Mouse (Mus musculus): ENCODE data around the gene Adam8. TPM values are rescaled to one million over a fixed set of nuclear protein-coding genes. Genes with fewer than 3 reads are reported as not detected.

Gene Adam8
- polyA plus RNA-seq, 1 experiment from 2014 or later = 5.3 TPM

DNA sequence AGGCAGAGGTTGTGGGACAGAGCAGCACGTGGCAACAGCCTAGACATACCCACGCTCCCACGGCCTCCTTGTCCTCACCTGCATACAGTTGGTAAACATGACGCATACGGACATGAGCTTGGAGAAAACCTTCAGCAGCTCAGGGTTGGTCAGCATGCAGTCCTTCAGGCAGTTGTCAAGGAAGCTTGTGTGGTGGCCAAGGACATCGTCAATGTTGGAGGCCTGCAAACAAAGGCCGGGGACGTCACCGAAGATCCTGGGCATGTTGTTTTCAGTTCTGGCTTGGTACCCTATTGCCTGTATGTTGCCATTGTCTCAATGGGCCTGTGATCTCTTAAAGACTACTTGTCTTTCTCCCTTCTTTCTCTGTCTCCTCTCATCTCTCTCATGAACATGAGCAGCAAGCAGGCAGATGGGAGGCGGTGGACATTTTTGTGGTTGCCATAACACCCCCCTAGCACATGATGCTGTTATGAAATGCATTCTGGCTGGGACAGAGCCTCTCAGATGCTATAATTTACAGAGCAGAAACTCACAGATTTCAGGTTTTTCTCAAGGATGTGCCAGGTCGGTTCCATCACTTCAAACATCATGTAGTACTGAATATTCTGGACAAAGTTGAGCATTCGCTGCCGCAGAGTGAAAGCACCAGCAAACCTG is 6.5 kb upstream of the Adam8 start:
- no peak overlapping the region for H3K4me2 ChIP-seq
- H3K27me3 ChIP-seq = no peaks in the 10 kb centered on the region
- H3K9ac ChIP-seq = no peak overlapping the region
- peaks cover 90% of the 10 kb centered on the region for H3K36me3 ChIP-seq
- 94% methylated on average over 13 of the region's 13 CpGs for WGBS
- H3K4me3 ChIP-seq = no peak overlapping the region
- ATAC-seq (ENCODE audit: low FRiP score) = no peak
- no peaks in the 10 kb centered on the region for H3K4me1 ChIP-seq (replicated peaks)
- no peak overlapping the region for H3K27ac ChIP-seq
- H3K9me3 ChIP-seq = no peaks in the 10 kb centered on the region

DNA sequence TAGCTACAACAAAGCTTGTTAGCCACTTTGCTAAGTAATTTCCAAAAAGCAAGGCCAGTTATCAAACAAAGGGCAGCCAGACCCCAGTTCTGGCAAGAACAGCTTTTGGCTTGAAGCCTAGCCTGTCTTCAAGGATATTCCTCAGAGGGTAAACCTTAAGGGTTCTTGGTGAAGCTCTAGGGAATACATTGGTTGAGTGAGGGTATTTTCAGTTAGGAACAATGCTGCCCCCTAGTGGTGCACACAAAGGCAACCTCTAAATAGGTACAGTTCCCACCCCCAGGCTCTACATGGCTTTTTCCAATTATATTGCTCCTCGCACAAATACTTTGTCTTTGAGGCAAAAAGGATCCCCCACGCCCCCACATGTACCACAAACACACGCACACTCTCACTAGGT is 2.3 kb upstream of the Adam8 start:
- Histone ChIP-seq H3K36me3 (peaks cover 60% of the 10 kb centered on the region), H3K9me3 (no peaks in the 10 kb centered on the region), H3K4me1 (replicated peaks) (no peaks in the 10 kb centered on the region), H3K4me2 (no peak overlapping the region), H3K27me3 (no peaks in the 10 kb centered on the region), H3K27ac (no peak overlapping the region), H3K4me3 (no peak overlapping the region), H3K9ac (no peak overlapping the region)
- 37% methylated on average over 3 of the region's 3 CpGs for WGBS
- no peak for ATAC-seq (ENCODE audit: low FRiP score)

DNA sequence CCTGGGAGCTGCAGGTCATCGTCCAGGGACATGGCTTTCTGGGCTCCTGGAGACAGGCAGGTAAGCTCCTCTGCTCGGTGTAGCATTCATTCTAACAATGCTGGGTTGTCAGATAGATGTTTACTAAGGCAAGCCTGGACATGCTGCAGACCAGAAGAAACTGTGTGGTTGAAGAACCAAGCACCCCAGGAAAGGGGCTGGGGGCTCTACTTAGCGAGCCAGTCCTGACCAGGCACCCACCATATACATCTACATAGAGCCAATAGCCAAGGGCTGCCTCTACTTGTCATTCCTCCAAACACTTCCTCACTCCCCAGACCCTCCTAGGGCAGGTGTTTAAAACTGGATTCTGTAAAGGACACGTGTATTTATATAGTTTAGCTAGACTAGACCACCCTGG is 1.8 kb upstream of the Adam8 start:
- Histone ChIP-seq H3K4me3 (no peak overlapping the region), H3K4me2 (no peak overlapping the region), H3K27ac (no peak overlapping the region), H3K9ac (no peak overlapping the region), H3K36me3 (peaks cover 55% of the 10 kb centered on the region), H3K4me1 (replicated peaks) (no peaks in the 10 kb centered on the region), H3K9me3 (no peaks in the 10 kb centered on the region), H3K27me3 (no peaks in the 10 kb centered on the region)
- ATAC-seq (ENCODE audit: low FRiP score) = no peak
- WGBS = 83% methylated on average over 4 of the region's 4 CpGs

DNA sequence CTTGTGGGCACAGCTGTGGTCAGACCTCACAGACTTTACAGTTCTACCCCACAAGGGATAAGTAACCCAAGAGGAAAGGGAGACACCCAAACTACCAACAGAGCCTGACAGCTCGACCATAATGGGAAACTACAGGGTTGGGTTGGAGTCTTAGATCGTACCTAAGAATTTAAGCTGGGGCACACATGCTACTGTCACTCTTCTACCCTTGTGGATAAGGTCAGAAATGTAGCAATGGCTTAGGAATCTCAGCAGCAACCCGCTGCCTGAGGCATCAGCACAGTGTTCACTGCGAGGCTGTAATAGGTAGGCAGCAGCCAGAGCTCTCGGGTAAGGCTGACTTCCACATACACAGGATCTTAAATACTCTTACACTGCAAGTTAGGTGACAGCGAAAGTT is 1.2 kb upstream of the Adam8 start:
- Histone ChIP-seq H3K36me3 (peaks cover 53% of the 10 kb centered on the region), H3K9me3 (no peaks in the 10 kb centered on the region), H3K27me3 (no peaks in the 10 kb centered on the region), H3K4me3 (no peak overlapping the region), H3K4me2 (no peak overlapping the region), H3K27ac (no peak overlapping the region), H3K9ac (no peak overlapping the region), H3K4me1 (replicated peaks) (no peaks in the 10 kb centered on the region)
- ATAC-seq (ENCODE audit: low FRiP score) = no peak
- WGBS = 91% methylated on average over 6 of the region's 6 CpGs

DNA sequence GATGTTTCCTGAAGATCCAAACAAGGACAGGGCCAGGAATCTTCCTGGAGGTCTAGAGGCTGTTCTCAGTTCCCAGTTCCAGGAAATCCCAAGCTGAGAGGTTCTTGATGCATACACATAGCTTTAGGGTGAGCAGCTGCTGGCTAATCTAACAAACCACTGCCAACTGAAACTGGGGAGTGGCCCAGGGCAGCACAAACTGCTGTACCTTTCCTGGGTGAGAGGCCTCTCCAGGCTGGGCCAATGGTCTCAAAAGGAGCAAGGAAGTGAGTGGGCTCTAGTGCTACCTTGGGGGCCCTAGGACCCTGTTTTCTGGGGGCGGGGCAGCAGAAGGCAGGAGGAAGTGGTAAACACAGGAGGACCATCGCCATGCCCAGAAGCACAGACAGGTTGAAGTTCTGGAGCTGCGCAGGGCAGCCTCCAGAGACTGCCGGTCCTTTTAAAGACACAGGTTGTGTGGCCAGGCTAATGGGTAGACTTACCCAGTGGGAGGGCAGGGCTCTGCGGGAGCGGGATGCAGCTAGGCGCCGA is 1.4 kb downstream of the Adam8 start:
- WGBS = 75% methylated on average over 8 of the region's 8 CpGs
- H3K36me3 ChIP-seq = peaks cover 39% of the 10 kb centered on the region

DNA sequence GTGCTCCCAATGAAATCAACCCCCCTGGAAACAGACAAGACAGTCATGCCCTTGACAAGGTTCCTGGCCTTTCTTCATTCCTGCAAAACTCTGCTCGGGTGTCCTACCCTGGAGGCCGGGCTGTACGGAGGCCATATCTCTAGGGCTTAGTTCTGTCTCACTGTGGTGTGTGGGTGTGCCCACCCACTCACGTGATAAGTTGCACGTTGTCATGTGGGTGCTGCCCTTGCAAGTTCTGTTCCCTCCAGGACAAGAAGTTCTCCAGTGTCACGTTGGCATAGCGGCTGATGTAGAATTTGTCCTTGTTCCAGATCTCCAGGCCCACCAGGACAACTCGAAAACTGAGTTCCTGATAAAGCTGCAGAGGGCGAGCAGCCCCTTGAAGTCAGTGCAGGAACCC is 4.1 kb downstream of the Adam8 start:
- no peak overlapping the region for H3K4me3 ChIP-seq
- no peak overlapping the region for H3K27ac ChIP-seq
- peaks cover 42% of the 10 kb centered on the region for H3K36me3 ChIP-seq
- ATAC-seq (ENCODE audit: low FRiP score) = no peak
- no peak overlapping the region for H3K4me2 ChIP-seq
- WGBS = 91% methylated on average over 9 of the region's 9 CpGs
- H3K27me3 ChIP-seq = no peaks in the 10 kb centered on the region
- H3K9me3 ChIP-seq = no peaks in the 10 kb centered on the region
- no peaks in the 10 kb centered on the region for H3K4me1 ChIP-seq (replicated peaks)
- no peak overlapping the region for H3K9ac ChIP-seq

More for the DNA sequence above, 1.4 kb downstream of the Adam8 start:
- no peak overlapping the region for H3K9ac ChIP-seq
- H3K27ac ChIP-seq = no peak overlapping the region
- ATAC-seq (ENCODE audit: low FRiP score) = no peak
- no peak overlapping the region for H3K4me2 ChIP-seq
- H3K9me3 ChIP-seq = no peaks in the 10 kb centered on the region
- no peaks in the 10 kb centered on the region for H3K4me1 ChIP-seq (replicated peaks)
- H3K27me3 ChIP-seq = no peaks in the 10 kb centered on the region
- H3K4me3 ChIP-seq = no peak overlapping the region

DNA sequence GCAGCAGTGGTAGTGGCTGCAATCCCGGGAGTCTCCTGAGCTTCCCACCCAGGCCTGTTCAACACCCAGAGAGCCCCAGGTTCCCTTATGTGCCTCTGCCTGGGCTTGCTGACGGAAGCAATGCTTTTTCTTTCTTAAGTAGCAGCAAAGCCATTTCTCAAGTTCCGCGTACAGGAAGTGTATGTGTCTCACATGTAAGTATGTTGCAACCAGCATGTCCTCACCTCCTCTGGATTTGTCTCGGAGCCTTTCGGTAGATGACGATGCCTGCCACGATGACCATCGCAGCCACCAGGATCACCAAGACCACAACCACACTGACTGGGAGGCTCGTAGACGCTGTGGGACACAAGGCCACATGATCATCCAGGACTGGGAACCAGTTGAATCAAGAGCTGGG is 7.9 kb downstream of the Adam8 start:
- Histone ChIP-seq H3K9me3 (no peaks in the 10 kb centered on the region), H3K9ac (no peak overlapping the region), H3K36me3 (peaks cover 43% of the 10 kb centered on the region), H3K4me1 (replicated peaks) (0 out of 2 replicates have a peak, but pooled peaks cover under 1% of the 10 kb centered on the region), H3K4me3 (no peak overlapping the region), H3K4me2 (no peak overlapping the region), H3K27me3 (no peaks in the 10 kb centered on the region), H3K27ac (no peak overlapping the region)
- ATAC-seq (ENCODE audit: low FRiP score) = no peak
- 90% methylated on average over 11 of the region's 11 CpGs for WGBS

DNA sequence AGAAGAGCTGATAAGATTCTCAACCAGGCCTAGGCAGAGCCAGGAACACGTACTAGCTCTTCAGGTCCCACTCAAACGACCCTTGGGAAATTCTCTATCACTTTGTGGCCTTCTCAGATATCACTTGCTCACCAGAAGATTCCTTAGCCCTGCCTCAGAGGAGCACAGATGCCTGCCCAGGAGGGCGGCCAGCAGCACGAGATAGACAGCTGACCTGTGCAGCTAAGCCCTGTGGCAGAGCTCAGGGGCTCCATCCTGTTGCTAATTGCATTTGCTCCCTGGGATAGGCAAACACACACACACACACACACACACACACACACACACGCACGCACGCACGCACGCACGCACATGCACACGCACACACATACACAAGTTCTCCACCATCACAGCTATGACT is 10.3 kb downstream of the Adam8 start:
- H3K4me2 ChIP-seq = no peak overlapping the region
- H3K9ac ChIP-seq = no peak overlapping the region
- ATAC-seq (ENCODE audit: low FRiP score) = no peak
- WGBS = 89% methylated on average over 11 of the region's 11 CpGs
- peaks cover 13% of the 10 kb centered on the region for H3K4me1 ChIP-seq (replicated peaks)
- no peak overlapping the region for H3K4me3 ChIP-seq
- no peaks in the 10 kb centered on the region for H3K9me3 ChIP-seq
- peaks cover 37% of the 10 kb centered on the region for H3K36me3 ChIP-seq
- H3K27ac ChIP-seq = no peak overlapping the region
- no peaks in the 10 kb centered on the region for H3K27me3 ChIP-seq

DNA sequence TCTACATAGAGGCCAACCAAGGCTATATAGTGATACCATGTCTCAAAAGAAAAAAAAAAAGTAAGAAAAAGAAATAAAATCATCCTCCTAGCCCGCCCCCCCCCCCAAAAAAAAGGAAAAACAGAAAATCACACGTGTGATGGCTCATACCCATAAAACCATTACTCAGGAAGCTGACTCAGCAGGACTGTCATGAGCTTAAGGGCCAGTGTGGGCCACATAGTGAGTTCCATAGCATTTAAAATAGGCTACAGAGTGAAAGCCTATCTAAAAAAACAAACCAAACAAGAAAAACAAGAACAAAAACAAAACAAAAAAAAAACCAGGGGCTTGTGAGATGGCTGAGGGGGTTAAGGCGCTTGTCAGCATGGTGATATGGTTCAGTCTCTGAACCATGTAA is 11.6 kb downstream of the Adam8 start:
- H3K4me1 ChIP-seq (replicated peaks) = peaks cover 13% of the 10 kb centered on the region
- no peak overlapping the region for H3K4me3 ChIP-seq
- no peaks in the 10 kb centered on the region for H3K9me3 ChIP-seq
- WGBS = 60% methylated on average over 3 of the region's 3 CpGs
- H3K36me3 ChIP-seq = peaks cover 24% of the 10 kb centered on the region
- H3K27ac ChIP-seq = no peak overlapping the region
- no peak overlapping the region for H3K4me2 ChIP-seq
- ATAC-seq (ENCODE audit: low FRiP score) = no peak
- H3K9ac ChIP-seq = no peak overlapping the region
- H3K27me3 ChIP-seq = 0 out of 2 replicates have a peak, but pooled peaks cover 2% of the 10 kb centered on the region

DNA sequence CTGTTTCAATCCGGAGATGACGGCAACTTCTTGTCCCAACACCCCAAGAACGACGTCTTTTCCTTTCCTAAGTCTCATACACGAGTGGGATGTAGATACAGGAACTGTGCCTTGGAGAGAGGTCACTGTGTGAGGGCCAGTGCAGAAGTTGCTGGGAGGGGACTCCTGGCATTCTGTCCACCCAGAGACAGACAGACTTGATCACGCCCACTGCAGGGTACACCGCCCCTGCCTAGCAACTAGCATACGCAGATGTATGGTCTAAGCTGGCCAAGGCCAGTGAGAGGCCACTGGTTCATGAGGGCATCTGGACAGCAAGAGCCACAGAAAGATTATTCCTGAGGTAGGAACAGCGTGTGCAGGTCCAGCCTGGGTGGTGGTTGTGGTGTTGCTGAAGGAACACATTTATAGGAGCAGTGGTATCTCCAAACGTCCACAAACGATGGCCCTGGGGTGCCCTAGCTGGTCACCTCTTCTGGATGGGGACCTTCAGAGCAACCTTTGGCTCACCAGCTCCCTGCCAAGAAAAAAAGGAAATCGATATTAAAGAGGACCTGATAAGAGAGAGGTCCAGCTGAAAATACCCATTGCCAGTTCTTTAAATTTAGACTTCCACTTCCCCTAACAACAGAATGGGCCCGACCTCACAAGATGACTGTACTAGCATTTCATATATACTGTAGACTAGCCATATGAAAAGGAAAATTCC is 13.2 kb downstream of the Adam8 start:
- WGBS = 49% methylated on average over 13 of the region's 13 CpGs
- peak; percentile 69 for ATAC-seq (ENCODE audit: low FRiP score)
- Histone ChIP-seq H3K9me3 (no peaks in the 10 kb centered on the region), H3K4me1 (replicated peaks) (peaks cover 13% of the 10 kb centered on the region), H3K27me3 (0 out of 2 replicates have a peak, but pooled peaks cover 2% of the 10 kb centered on the region), H3K36me3 (peaks cover 10% of the 10 kb centered on the region), H3K27ac (no peak overlapping the region), H3K4me2 (peak overlapping the region; percentile 86), H3K9ac (peak overlapping the region; percentile 75), H3K4me3 (peak overlapping the region; percentile 59)

DNA sequence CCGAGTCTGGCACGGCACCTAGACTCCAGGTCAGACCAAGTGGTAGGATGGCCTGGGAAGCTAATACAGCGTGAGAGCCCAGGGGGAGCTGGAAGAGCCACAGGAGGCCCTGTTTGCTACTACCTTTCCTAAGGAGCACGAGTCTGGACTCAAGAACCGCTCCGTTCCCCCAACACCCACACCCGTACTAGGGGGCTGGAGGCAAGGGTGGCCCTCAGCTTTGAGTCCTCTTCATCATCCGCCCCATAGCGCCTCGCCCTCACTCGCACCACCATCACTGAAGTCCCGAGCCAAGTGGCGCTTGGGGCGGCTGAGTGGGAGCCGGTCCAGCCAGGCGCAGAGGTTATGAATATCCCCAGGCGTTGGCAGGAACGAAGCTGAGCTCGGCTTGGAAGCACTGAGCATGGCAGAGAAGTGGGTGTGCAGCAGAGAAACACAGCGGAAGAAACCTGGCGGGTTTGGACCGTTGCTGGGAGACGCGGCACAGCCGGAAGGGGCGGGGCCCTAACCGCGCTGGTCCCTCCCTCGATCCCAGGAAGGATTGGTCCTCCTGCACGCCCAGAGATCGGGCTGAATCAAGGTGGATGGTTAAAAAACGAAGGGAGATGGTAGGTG is 14.0 kb downstream of the Adam8 start, which contains the start of gene 6430531B16Rik:
Gene 6430531B16Rik (minus strand): TSS at position 478 of the 615 bp plus-strand sequence.
- peak; percentile 96 for ATAC-seq (ENCODE audit: low FRiP score)
- Histone ChIP-seq H3K27me3 (0 out of 2 replicates have a peak, but pooled peaks cover 2% of the 10 kb centered on the region), H3K4me1 (replicated peaks) (peaks cover 13% of the 10 kb centered on the region), H3K27ac (peak within 1 kb of the TSS; percentile 55; the same call in 1 of the 2 replicates), H3K9ac (peak within 1 kb of the TSS; percentile 75), H3K36me3 (peaks cover 4% of the 10 kb centered on the region; the same call in 1 of the 2 replicates), H3K4me3 (peak within 1 kb of the TSS; percentile 59), H3K9me3 (no peaks in the 10 kb centered on the region), H3K4me2 (peak within 1 kb of the TSS; percentile 86)
- whole genome bisulfite sequencing = 5% methylated on average over 32 of the region's 32 CpGs

DNA sequence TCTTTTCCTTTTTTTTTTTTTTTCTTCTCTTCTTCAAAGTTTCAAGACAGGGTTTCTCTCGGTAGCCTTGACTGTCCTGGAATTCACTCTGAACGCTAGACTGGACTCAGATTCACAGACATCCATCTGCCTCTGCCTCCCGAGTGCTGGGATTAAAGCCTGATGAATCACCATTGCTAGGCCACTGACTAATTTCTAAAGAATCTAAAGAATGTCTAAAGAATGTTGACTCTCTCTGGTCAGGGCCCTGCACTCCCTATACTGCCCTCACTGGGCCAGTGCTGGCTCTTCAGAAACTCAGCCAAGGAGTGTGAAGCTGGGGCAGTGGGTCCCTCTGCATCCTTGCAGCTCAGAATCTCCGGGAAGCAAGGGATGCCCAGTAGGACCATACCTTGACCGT is 16.9 kb downstream of the Adam8 start:
- 57% methylated on average over 5 of the region's 5 CpGs for WGBS
- Histone ChIP-seq H3K27ac (no peak overlapping the region), H3K4me3 (no peak overlapping the region), H3K4me2 (no peak overlapping the region), H3K27me3 (0 out of 2 replicates have a peak, but pooled peaks cover 2% of the 10 kb centered on the region), H3K9ac (no peak overlapping the region), H3K9me3 (no peaks in the 10 kb centered on the region), H3K36me3 (no peaks in the 10 kb centered on the region), H3K4me1 (replicated peaks) (peaks cover 13% of the 10 kb centered on the region)
- no peak for ATAC-seq (ENCODE audit: low FRiP score)

All from hindbrain, embryonic 13.5 days (tissue).